Mouse (Mus musculus): Measurements from ENCODE around the gene Rcor1.

- TF ChIP-seq CTCF (IDR thresholded peaks at IDR 0.05; ENCODE audit: control insufficient read depth, insufficient read depth, low read length): no peak
- TF ChIP-seq POLR2A (IDR thresholded peaks at IDR 0.05; ENCODE audit: borderline replicate concordance, control insufficient read depth, low read depth, low read length): no peak
Observed at GRCm38 (mm10) chr12:111042365-111042764, 3.2 kb downstream of the Rcor1 start.

All from bone marrow, adult 2 months (tissue).